In the genomic region with DNA sequence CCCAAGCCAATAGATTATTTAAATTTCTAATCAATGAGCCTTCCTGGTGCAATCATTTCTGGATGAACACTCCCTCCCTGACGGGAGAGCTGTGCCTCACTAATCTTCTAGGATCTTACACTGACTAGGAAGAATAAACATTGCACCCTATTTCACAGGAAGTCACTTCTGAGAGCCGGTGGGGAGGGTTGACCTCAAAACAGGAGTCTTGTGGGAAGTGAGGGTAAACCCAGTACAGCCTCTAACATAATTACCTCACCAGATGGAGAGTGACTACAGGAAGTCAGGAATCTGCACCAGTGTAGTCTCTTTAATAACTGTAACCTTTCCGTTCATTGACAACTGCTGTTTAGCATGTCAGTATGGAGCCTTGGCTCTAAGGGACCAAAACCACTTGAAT, we compare ENCODE assay signal across 13 mouse cellular contexts.
A peak's percentile ranks its signal among the peaks of the same experiment; 100 is the strongest.
DNase-seq lines count a peak whose midpoint lies in the region; ATAC-seq lines count a peak whose summit lies in the region.
"Had no signal": no experiment of that assay in that cellular context is flagged by ENCODE, and none has a peak within 500 bp of the region (broad histone marks: within the 10 kb centered on the region; RNA-seq: fewer than 3 reads in every experiment).

No protein-coding gene starts in this region.

- H3K4me1 ChIP-seq in limb, embryonic 12.5 days (replicated peaks), result peaks cover 20% of the 10 kb centered on the region
- H3K4me1 ChIP-seq in limb, embryonic 10.5 days, result peaks cover 17% of the 10 kb centered on the region
- H3K4me1 ChIP-seq in intestine, embryonic 15.5 days (replicated peaks), result peaks cover 18% of the 10 kb centered on the region
- H3K4me1 ChIP-seq in midbrain, embryonic 16.5 days (ENCODE audit: control insufficient read depth, insufficient read depth, low read length), result no peaks in the 10 kb centered on the region
- H3K4me1 ChIP-seq: forebrain, embryonic 12.5 days had no signal

- no peak overlapping the region for H3K9ac ChIP-seq in limb, embryonic 12.5 days (replicated peaks)
- no peak overlapping the region for H3K9ac ChIP-seq in intestine, embryonic 15.5 days
- H3K9ac ChIP-seq in midbrain, embryonic 16.5 days (ENCODE audit: low read depth, low read length), result no peak overlapping the region
- H3K9ac ChIP-seq: forebrain, embryonic 12.5 days; heart, embryonic 13.5 days had no signal

- H3K9me3 ChIP-seq in limb, embryonic 12.5 days, result no peaks in the 10 kb centered on the region
- H3K9me3 ChIP-seq in limb, embryonic 10.5 days (replicated peaks), result no peaks in the 10 kb centered on the region
- H3K9me3 ChIP-seq in intestine, embryonic 15.5 days, result no peaks in the 10 kb centered on the region
- no peaks in the 10 kb centered on the region for H3K9me3 ChIP-seq in midbrain, embryonic 16.5 days (replicated peaks; ENCODE audit: control insufficient read depth, low read length, poor library complexity, severe bottlenecking)
- H3K9me3 ChIP-seq: forebrain, embryonic 12.5 days; heart, embryonic 13.5 days; midbrain, embryonic 10.5 days had no signal

- H3K27me3 ChIP-seq in limb, embryonic 12.5 days, result no peaks in the 10 kb centered on the region
- H3K27me3 ChIP-seq in limb, embryonic 10.5 days (ENCODE audit: low read depth, poor library complexity, severe bottlenecking), result no peaks in the 10 kb centered on the region
- H3K27me3 ChIP-seq in intestine, embryonic 15.5 days (replicated peaks), result no peaks in the 10 kb centered on the region
- no peaks in the 10 kb centered on the region for H3K27me3 ChIP-seq in midbrain, embryonic 16.5 days (ENCODE audit: control insufficient read depth, insufficient read depth, low read depth, low read length)
- H3K27me3 ChIP-seq: forebrain, embryonic 12.5 days; heart, embryonic 13.5 days had no signal

- 28% methylated on average over 3 of the region's 3 CpGs for WGBS in limb, embryonic 12.5 days
- 36% methylated on average over 3 of the region's 3 CpGs for WGBS in limb, embryonic 10.5 days
- WGBS in intestine, embryonic 15.5 days, result 17% methylated on average over 3 of the region's 3 CpGs
- WGBS in midbrain, embryonic 16.5 days, result 70% methylated on average over 3 of the region's 3 CpGs

- no peak overlapping the region for H3K4me3 ChIP-seq in limb, embryonic 12.5 days (replicated peaks)
- no peak overlapping the region for H3K4me3 ChIP-seq in limb, embryonic 10.5 days
- H3K4me3 ChIP-seq in intestine, embryonic 15.5 days (replicated peaks), result no peak overlapping the region
- H3K4me3 ChIP-seq in midbrain, embryonic 16.5 days (ENCODE audit: low read depth, low read length), result no peak overlapping the region
- H3K4me3 ChIP-seq: forebrain, embryonic 12.5 days; heart, embryonic 13.5 days; midbrain, embryonic 10.5 days had no signal

- H3K36me3 ChIP-seq in limb, embryonic 12.5 days, result no peaks in the 10 kb centered on the region
- H3K36me3 ChIP-seq in limb, embryonic 10.5 days, result no peaks in the 10 kb centered on the region
- no peaks in the 10 kb centered on the region for H3K36me3 ChIP-seq in intestine, embryonic 15.5 days
- H3K36me3 ChIP-seq in midbrain, embryonic 16.5 days (ENCODE audit: control insufficient read depth, insufficient read depth, low read length), result no peaks in the 10 kb centered on the region
- H3K36me3 ChIP-seq: forebrain, embryonic 12.5 days; heart, embryonic 13.5 days; midbrain, embryonic 10.5 days had no signal

- no peak overlapping the region for H3K27ac ChIP-seq in limb, embryonic 12.5 days
- no peak overlapping the region for H3K27ac ChIP-seq in limb, embryonic 10.5 days
- H3K27ac ChIP-seq in intestine, embryonic 15.5 days, result peak overlapping the region; percentile 63
- H3K27ac ChIP-seq in midbrain, embryonic 16.5 days (ENCODE audit: low read length), result no peak overlapping the region
- H3K27ac ChIP-seq: forebrain, embryonic 12.5 days; heart, embryonic 13.5 days; midbrain, embryonic 10.5 days had no signal

- peak; percentile 8; the same call in 1 of the 2 replicates for ATAC-seq in limb, embryonic 12.5 days (ENCODE audit: insufficient number of reproducible peaks, insufficient read depth, low FRiP score, low TSS enrichment, low read depth)
- peak; percentile 68 for ATAC-seq in common myeloid progenitor, adult 5-6 weeks (replicated peaks; ENCODE audit: low read depth, poor library complexity, severe bottlenecking)
- ATAC-seq in intestine, embryonic 15.5 days, result peak; percentile 63
- no peak for ATAC-seq in midbrain, embryonic 16.5 days

- H3K4me2 ChIP-seq in limb, embryonic 12.5 days, result no peak overlapping the region
- H3K4me2 ChIP-seq in intestine, embryonic 15.5 days (replicated peaks), result no peak overlapping the region
- H3K4me2 ChIP-seq in midbrain, embryonic 16.5 days (ENCODE audit: low read length), result no peak overlapping the region
- H3K4me2 ChIP-seq: forebrain, embryonic 12.5 days; heart, embryonic 13.5 days had no signal

- DNase-seq in limb, embryonic 10.5 days (ENCODE audit: low spot score), result no peak
- DNase-seq in thymus, postnatal 0 days (ENCODE audit: low spot score), result peak; percentile 66
- no peak for DNase-seq in layer of hippocampus, adult 11-12 months (ENCODE audit: low spot score)
- DNase-seq: adrenal gland, postnatal 25 days; cerebellum, postnatal 25 days; right cerebral cortex, postnatal 4 days had no signal
